Mouse (Mus musculus) midbrain, embryonic 13.5 days (tissue): ENCODE measurements around the gene Tpm1. TPM values are rescaled to one million over a fixed set of nuclear protein-coding genes. Genes with fewer than 3 reads are reported as not detected.

ENCODE experiments used
- ATAC-seq: fragments of 200-750 bp; cut with Nextera tagmentation; 2 replicates; pipeline ENCODE4 v1.8.0; 2017; ENCODE audit warnings: mild to moderate bottlenecking, moderate TSS enrichment, moderate library complexity
- H3K27ac ChIP-seq: fragments of 300-500 bp; sonication (generic); 2 replicates; pipeline ENCODE4 v1.5.1; 2015; ENCODE audit warnings: inconsistent platforms, mild to moderate bottlenecking, moderate library complexity
- H3K27me3 ChIP-seq: fragments of 300-500 bp; sonication (generic); 2 replicates; pipeline ENCODE4 v1.6.1; 2015; ENCODE audit warnings: mild to moderate bottlenecking, inconsistent platforms
- H3K36me3 ChIP-seq: fragments of 300-500 bp; sonication (generic); 2 replicates; pipeline ENCODE4 v1.6.1; 2015; ENCODE audit warnings: mild to moderate bottlenecking, inconsistent platforms
- H3K4me1 ChIP-seq: fragments of 300-500 bp; sonication (generic); replicated peaks from 2 replicates; pipeline ENCODE4 v1.6.1; 2015; ENCODE audit warnings: inconsistent platforms
- H3K4me2 ChIP-seq: fragments of 300-500 bp; sonication (generic); replicated peaks from 2 replicates; pipeline ENCODE4 v1.6.1; 2015; ENCODE audit warnings: moderate library complexity, mild to moderate bottlenecking, inconsistent platforms
- H3K4me3 ChIP-seq: fragments of 300-500 bp; sonication (generic); replicated peaks from 2 replicates; pipeline ENCODE4 v1.5.1; 2015; ENCODE audit warnings: mild to moderate bottlenecking, inconsistent platforms
- H3K9ac ChIP-seq: fragments of 300-500 bp; sonication (generic); replicated peaks from 2 replicates; pipeline ENCODE4 v1.6.1; 2015; ENCODE audit warnings: mild to moderate bottlenecking, inconsistent platforms
- H3K9me3 ChIP-seq: fragments of 300-500 bp; sonication (generic); 2 replicates; pipeline ENCODE4 v1.6.1; 2016; ENCODE audit warnings: mild to moderate bottlenecking, inconsistent platforms
- WGBS: fragments of 180-500 bp; shearing (Covaris S2); methylation state at CpG from one replicate; pipeline ENCODE4 v1.1.7; 2015; 5-methylcytosine and 5-hydroxymethylcytosine counted together
- polyA plus RNA-seq: library from polyadenylated mRNA; unstranded; fragments of >200 nt; fragmentation: Nextera tagmentation; extraction: Ambion mirVana; gene quantifications from 2 replicates; pipeline ENCODE4 v1.2.1, GENCODE M21; 2015

Tpm1 gene
- polyA plus RNA-seq, result 115 and 118 TPM in 2 replicates

GRCm38 (mm10) chr9:67049086-67049824, at the start of gene Tpm1:
Gene Tpm1, minus strand, starts transcription at chr9:67049406.
- WGBS, result under 1% methylated on average over 51 of the region's 51 CpGs
- peak within 1 kb of the TSS; percentile 71 for H3K9ac ChIP-seq
- no peaks in the 10 kb centered on the region for H3K9me3 ChIP-seq
- H3K36me3 ChIP-seq, result no peaks in the 10 kb centered on the region
- peak within 1 kb of the TSS; percentile 91 for H3K4me2 ChIP-seq
- H3K27me3 ChIP-seq, result peaks cover 72% of the 10 kb centered on the region
- ATAC-seq, result peak; percentile 62
- peaks cover 29% of the 10 kb centered on the region for H3K4me1 ChIP-seq
- no peak within 1 kb of the TSS for H3K27ac ChIP-seq
- H3K4me3 ChIP-seq, result peak within 1 kb of the TSS; percentile 52

GRCm38 (mm10) chr9:67094371-67094770, 45.2 kb upstream of the Tpm1 start:
- Histone ChIP-seq H3K27ac (no peak overlapping the region), H3K27me3 (no peaks in the 10 kb centered on the region), H3K4me2 (no peak overlapping the region), H3K9ac (no peak overlapping the region), H3K4me1 (no peaks in the 10 kb centered on the region), H3K9me3 (no peaks in the 10 kb centered on the region), H3K4me3 (no peak overlapping the region), H3K36me3 (no peaks in the 10 kb centered on the region)
- no peak for ATAC-seq
- WGBS, result 95% methylated on average over 2 of the region's 2 CpGs

DNA sequence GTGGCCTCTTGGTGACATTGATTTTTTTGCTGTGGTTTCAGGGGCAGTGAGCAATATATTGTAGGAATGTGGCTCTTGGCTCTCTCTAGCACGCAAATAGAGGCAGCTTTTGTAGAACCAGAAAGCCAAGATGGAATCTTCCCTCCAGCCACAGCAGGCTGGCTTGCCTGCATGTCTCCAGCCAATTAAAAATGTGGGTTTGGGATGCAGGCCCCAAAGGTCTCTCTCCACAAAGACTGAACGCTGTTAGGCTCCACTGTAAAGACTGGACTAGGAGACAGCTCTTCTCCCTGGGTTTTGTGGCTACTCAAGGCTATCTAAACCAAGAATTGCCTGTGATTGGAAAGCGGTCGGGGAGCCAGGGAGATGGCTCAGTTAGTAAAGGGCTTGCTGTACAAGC, 43.0 kb upstream of the Tpm1 start:
- ATAC-seq, result no peak
- H3K4me3 ChIP-seq, result no peak overlapping the region
- H3K4me2 ChIP-seq, result no peak overlapping the region
- H3K9ac ChIP-seq, result no peak overlapping the region
- WGBS, result 83% methylated on average over 4 of the region's 4 CpGs
- H3K4me1 ChIP-seq, result no peaks in the 10 kb centered on the region
- no peaks in the 10 kb centered on the region for H3K27me3 ChIP-seq
- no peak overlapping the region for H3K27ac ChIP-seq
- H3K36me3 ChIP-seq, result no peaks in the 10 kb centered on the region
- no peaks in the 10 kb centered on the region for H3K9me3 ChIP-seq

DNA sequence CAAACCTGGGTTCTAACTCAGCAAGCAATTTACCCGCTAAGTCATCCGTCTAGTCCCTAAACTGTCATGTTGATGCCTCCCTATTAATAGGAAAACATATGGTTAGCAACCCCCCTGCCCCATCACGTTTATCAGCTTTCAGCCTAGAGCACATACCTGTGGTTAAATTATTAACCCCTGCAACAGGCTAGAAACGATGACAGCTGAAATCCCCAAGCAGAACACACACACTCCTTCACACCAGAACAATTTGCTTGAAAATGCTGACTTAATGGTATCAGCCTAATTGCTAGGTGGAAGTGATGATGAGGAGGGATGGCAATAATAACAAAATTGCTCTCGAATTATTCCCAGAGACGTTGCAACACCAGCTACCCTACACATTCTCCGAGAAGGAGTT, 42.4 kb upstream of the Tpm1 start:
- Histone ChIP-seq H3K9me3 (no peaks in the 10 kb centered on the region), H3K27ac (no peak overlapping the region)
- WGBS, result 81% methylated on average over 7 of the region's 7 CpGs

GRCm38 (mm10) chr9:67091151-67091550, 41.9 kb upstream of the Tpm1 start:
- 93% methylated on average over 11 of the region's 11 CpGs for WGBS
- no peak for ATAC-seq

More for the DNA sequence above, 42.4 kb upstream of the Tpm1 start:
- no peak for ATAC-seq
- Histone ChIP-seq H3K4me2 (no peak overlapping the region), H3K4me3 (no peak overlapping the region), H3K9ac (no peak overlapping the region), H3K27me3 (no peaks in the 10 kb centered on the region), H3K36me3 (no peaks in the 10 kb centered on the region), H3K4me1 (no peaks in the 10 kb centered on the region)

DNA sequence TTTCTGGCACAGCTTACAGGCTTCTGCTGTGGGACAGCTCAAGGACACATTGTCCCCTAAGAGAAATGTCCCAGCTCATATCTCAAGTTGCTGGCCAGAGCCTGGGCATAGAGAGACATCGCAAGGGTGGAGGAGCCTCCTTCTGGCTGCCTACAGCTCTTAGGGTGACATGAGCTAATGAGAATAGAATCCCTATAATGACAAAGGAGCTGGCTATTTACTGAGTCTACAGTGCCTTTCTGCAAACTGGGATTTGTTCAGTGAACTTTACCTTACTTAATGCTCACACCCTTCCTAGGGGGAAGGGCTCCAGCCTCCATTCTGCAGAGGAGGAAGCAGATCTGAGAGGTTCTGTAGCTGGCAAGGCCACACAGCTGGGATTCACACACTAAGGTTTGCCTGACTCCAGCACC, 41.4 kb upstream of the Tpm1 start:
- Histone ChIP-seq H3K4me2 (no peak overlapping the region), H3K4me1 (no peaks in the 10 kb centered on the region), H3K27ac (no peak overlapping the region), H3K27me3 (no peaks in the 10 kb centered on the region), H3K9ac (no peak overlapping the region), H3K36me3 (no peaks in the 10 kb centered on the region), H3K9me3 (no peaks in the 10 kb centered on the region), H3K4me3 (no peak overlapping the region)
- ATAC-seq, result no peak
- 100% methylated on average over 1 of the region's 1 CpGs for WGBS

More at GRCm38 (mm10) chr9:67091151-67091550, 41.9 kb upstream of the Tpm1 start:
- Histone ChIP-seq H3K36me3 (no peaks in the 10 kb centered on the region), H3K4me3 (no peak overlapping the region), H3K9ac (no peak overlapping the region), H3K9me3 (no peaks in the 10 kb centered on the region), H3K27ac (no peak overlapping the region), H3K27me3 (no peaks in the 10 kb centered on the region), H3K4me2 (no peak overlapping the region), H3K4me1 (no peaks in the 10 kb centered on the region)

DNA sequence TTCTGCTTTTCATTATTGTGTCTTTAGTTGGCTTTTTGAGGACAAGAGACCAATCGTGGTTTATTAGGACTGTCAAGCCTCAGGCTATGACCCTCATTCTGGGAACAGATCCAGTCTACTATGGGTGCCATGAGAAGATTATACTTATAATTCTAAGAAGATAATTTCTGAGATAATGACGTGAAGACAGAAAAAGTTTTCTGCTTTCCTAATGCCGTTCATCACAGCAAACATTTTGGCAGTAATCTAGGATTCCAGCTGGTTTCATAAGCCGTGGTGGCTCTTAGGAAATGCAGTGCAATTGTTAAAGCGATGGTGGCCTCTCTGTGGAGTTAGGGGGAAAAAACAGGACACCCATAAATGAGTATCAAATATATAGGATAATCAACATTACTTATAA, 40.0 kb upstream of the Tpm1 start:
- Histone ChIP-seq H3K9ac (no peak overlapping the region), H3K4me3 (no peak overlapping the region), H3K27ac (no peak overlapping the region), H3K4me1 (no peaks in the 10 kb centered on the region), H3K9me3 (no peaks in the 10 kb centered on the region), H3K4me2 (no peak overlapping the region), H3K27me3 (no peaks in the 10 kb centered on the region), H3K36me3 (no peaks in the 10 kb centered on the region)
- WGBS, result 87% methylated on average over 5 of the region's 5 CpGs
- ATAC-seq, result no peak

DNA sequence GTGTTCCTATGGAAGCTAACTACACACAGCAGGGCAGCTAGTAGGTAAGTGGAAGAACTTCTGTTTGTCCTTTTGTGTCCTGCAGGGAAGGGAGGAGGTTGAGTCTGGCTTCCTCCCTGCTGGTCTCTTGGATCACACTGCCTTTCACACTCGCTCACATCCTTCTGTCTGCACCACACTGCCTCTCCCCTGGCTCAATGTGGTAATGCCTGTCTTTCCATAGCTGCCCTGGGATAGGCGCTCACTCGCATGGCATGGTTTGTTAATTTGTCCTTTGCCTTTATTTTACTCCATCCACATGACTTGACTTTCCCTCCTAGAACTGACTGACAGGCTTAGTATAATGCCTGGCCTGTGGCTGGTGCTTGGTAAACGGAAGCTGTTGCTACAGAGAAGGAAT, 34.6 kb upstream of the Tpm1 start:
- H3K27ac ChIP-seq, result no peak overlapping the region
- 7% methylated on average over 4 of the region's 4 CpGs for WGBS
- H3K9me3 ChIP-seq, result no peaks in the 10 kb centered on the region
- peaks cover 9% of the 10 kb centered on the region for H3K4me1 ChIP-seq
- no peaks in the 10 kb centered on the region for H3K27me3 ChIP-seq
- H3K36me3 ChIP-seq, result no peaks in the 10 kb centered on the region
- no peak overlapping the region for H3K4me2 ChIP-seq
- ATAC-seq, result no peak
- H3K9ac ChIP-seq, result no peak overlapping the region
- no peak overlapping the region for H3K4me3 ChIP-seq

- no peak for ATAC-seq
- Histone ChIP-seq H3K4me3 (no peak overlapping the region), H3K4me2 (no peak overlapping the region), H3K4me1 (peaks cover 11% of the 10 kb centered on the region), H3K36me3 (no peaks in the 10 kb centered on the region), H3K9ac (no peak overlapping the region), H3K9me3 (no peaks in the 10 kb centered on the region), H3K27ac (no peak overlapping the region), H3K27me3 (no peaks in the 10 kb centered on the region)
- WGBS, result 47% methylated on average over 5 of the region's 5 CpGs
Observed at GRCm38 (mm10) chr9:67081688-67082087, 32.5 kb upstream of the Tpm1 start.

GRCm38 (mm10) chr9:67077658-67078319, 28.6 kb upstream of the Tpm1 start:
- ATAC-seq, result no peak
- Histone ChIP-seq H3K36me3 (no peaks in the 10 kb centered on the region), H3K27ac (no peak overlapping the region), H3K4me2 (no peak overlapping the region), H3K9ac (no peak overlapping the region), H3K4me1 (peaks cover 7% of the 10 kb centered on the region), H3K9me3 (no peaks in the 10 kb centered on the region), H3K27me3 (no peaks in the 10 kb centered on the region), H3K4me3 (no peak overlapping the region)
- 29% methylated on average over 8 of the region's 8 CpGs for WGBS

DNA sequence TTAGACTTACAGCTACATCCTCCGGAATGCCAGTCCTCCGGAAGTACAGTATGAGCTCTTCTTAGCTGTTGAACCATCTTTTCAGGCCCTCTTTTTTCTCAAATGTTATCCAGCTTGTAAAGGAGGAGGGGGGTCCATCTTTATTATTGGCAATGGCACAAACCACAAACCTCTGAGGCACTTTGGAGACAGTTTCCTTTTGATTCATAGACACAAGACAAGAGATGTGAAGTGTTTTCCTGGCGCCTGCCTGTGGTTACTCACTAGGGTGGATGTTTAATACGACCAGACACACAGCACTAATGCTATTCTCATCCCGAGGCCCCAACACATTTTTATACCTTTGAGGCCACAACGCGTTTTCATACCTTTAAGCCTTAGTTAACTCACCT, 28.1 kb upstream of the Tpm1 start:
- H3K4me3 ChIP-seq, result no peak overlapping the region
- peaks cover 7% of the 10 kb centered on the region for H3K4me1 ChIP-seq
- H3K27ac ChIP-seq, result no peak overlapping the region
- H3K36me3 ChIP-seq, result no peaks in the 10 kb centered on the region
- H3K27me3 ChIP-seq, result no peaks in the 10 kb centered on the region
- no peaks in the 10 kb centered on the region for H3K9me3 ChIP-seq
- H3K9ac ChIP-seq, result no peak overlapping the region
- no peak overlapping the region for H3K4me2 ChIP-seq
- 72% methylated on average over 7 of the region's 7 CpGs for WGBS
- ATAC-seq, result no peak

GRCm38 (mm10) chr9:67072182-67072581, 23.0 kb upstream of the Tpm1 start:
- ATAC-seq, result no peak
- WGBS, result 76% methylated on average over 2 of the region's 2 CpGs
- Histone ChIP-seq H3K4me1 (no peaks in the 10 kb centered on the region; the same call in 1 of the 2 replicates), H3K4me2 (no peak overlapping the region), H3K27ac (no peak overlapping the region), H3K4me3 (no peak overlapping the region), H3K36me3 (no peaks in the 10 kb centered on the region), H3K9me3 (no peaks in the 10 kb centered on the region), H3K27me3 (no peaks in the 10 kb centered on the region), H3K9ac (no peak overlapping the region)
